Mouse (Mus musculus): ENCODE measurements around the gene Pagr1b. TPM values are rescaled to one million over a fixed set of nuclear protein-coding genes. Genes with fewer than 3 reads are reported as not detected.

Gene Pagr1b
- polyA plus RNA-seq, 1 experiment from 2014 or later: 0.38 TPM

GRCm38 (mm10) chr7:127023896-127024690 lies 7.8 kb upstream of the Pagr1b start:
- peaks cover 47% of the 10 kb centered on the region for H3K36me3 ChIP-seq (replicated peaks)
- 23% methylated on average over 19 of the region's 19 CpGs for WGBS
- H3K4me2 ChIP-seq: peak overlapping the region; percentile 90
- no peak for ATAC-seq (ENCODE audit: low FRiP score)
- no peaks in the 10 kb centered on the region for H3K27me3 ChIP-seq
- H3K4me1 ChIP-seq: peaks cover 69% of the 10 kb centered on the region
- peak overlapping the region; percentile 100 for H3K9ac ChIP-seq
- H3K9me3 ChIP-seq: no peaks in the 10 kb centered on the region
- H3K4me3 ChIP-seq (replicated peaks): peak overlapping the region; percentile 98
- peak overlapping the region; percentile 100 for H3K27ac ChIP-seq

- Histone ChIP-seq H3K4me1 (peaks cover 76% of the 10 kb centered on the region), H3K4me2 (peak overlapping the region; percentile 90), H3K9ac (peak overlapping the region; percentile 100), H3K36me3 (replicated peaks) (peaks cover 39% of the 10 kb centered on the region), H3K4me3 (replicated peaks) (peak overlapping the region; percentile 98), H3K9me3 (no peaks in the 10 kb centered on the region), H3K27me3 (no peaks in the 10 kb centered on the region), H3K27ac (peak overlapping the region; percentile 100)
- ATAC-seq (ENCODE audit: low FRiP score): no peak
- 73% methylated on average over 13 of the region's 13 CpGs for WGBS
These were observed 7.0 kb upstream of the Pagr1b start for GRCm38 (mm10) chr7:127023272-127023691.

GRCm38 (mm10) chr7:127022528-127023271 lies 6.4 kb upstream of the Pagr1b start:
- Histone ChIP-seq H3K27me3 (no peaks in the 10 kb centered on the region), H3K4me2 (peak overlapping the region; percentile 90), H3K4me1 (peaks cover 76% of the 10 kb centered on the region), H3K27ac (peak overlapping the region; percentile 100), H3K9ac (peak overlapping the region; percentile 100), H3K9me3 (no peaks in the 10 kb centered on the region), H3K36me3 (replicated peaks) (peaks cover 33% of the 10 kb centered on the region), H3K4me3 (replicated peaks) (peak overlapping the region; percentile 98)
- no peak for ATAC-seq (ENCODE audit: low FRiP score)
- 76% methylated on average over 7 of the region's 7 CpGs for WGBS

GRCm38 (mm10) chr7:127021563-127022527 lies 5.6 kb upstream of the Pagr1b start:
- ATAC-seq (ENCODE audit: low FRiP score): no peak
- H3K4me1 ChIP-seq: peaks cover 77% of the 10 kb centered on the region
- H3K36me3 ChIP-seq (replicated peaks): peaks cover 33% of the 10 kb centered on the region
- no peaks in the 10 kb centered on the region for H3K9me3 ChIP-seq
- WGBS: 33% methylated on average over 5 of the region's 5 CpGs
- H3K27ac ChIP-seq: peak overlapping the region; percentile 100
- peak overlapping the region; percentile 100 for H3K9ac ChIP-seq
- H3K4me2 ChIP-seq: peak overlapping the region; percentile 90
- H3K27me3 ChIP-seq: no peaks in the 10 kb centered on the region
- H3K4me3 ChIP-seq (replicated peaks): peak overlapping the region; percentile 98

GRCm38 (mm10) chr7:127020901-127021562 lies 4.7 kb upstream of the Pagr1b start, which contains the start of the genes Gm42742 and Prrt2:
Gm42742 (minus strand) TSS chr7:127021097.
Prrt2 (minus strand) TSS chr7:127021211.
- Histone ChIP-seq H3K27ac (peak within 1 kb of the TSS; percentile 100), H3K9ac (peak within 1 kb of the TSS; percentile 100), H3K4me3 (replicated peaks) (peak within 1 kb of the TSS; percentile 48), H3K27me3 (no peaks in the 10 kb centered on the region), H3K9me3 (no peaks in the 10 kb centered on the region), H3K4me1 (peaks cover 78% of the 10 kb centered on the region), H3K4me2 (peak within 1 kb of the TSS; percentile 90), H3K36me3 (replicated peaks) (peaks cover 33% of the 10 kb centered on the region)
- ATAC-seq (ENCODE audit: low FRiP score): peak; percentile 15; the same call in 1 of the 2 replicates
- under 1% methylated on average over 37 of the region's 37 CpGs for WGBS

GRCm38 (mm10) chr7:127020491-127020890 lies 4.2 kb upstream of the Pagr1b start:
- no peak for ATAC-seq (ENCODE audit: low FRiP score)
- Histone ChIP-seq H3K36me3 (replicated peaks) (peaks cover 37% of the 10 kb centered on the region), H3K27me3 (no peaks in the 10 kb centered on the region), H3K27ac (peak overlapping the region; percentile 100), H3K9ac (peak overlapping the region; percentile 72), H3K4me3 (replicated peaks) (peak overlapping the region; percentile 48), H3K4me2 (peak overlapping the region; percentile 90), H3K9me3 (no peaks in the 10 kb centered on the region), H3K4me1 (peaks cover 84% of the 10 kb centered on the region)
- 23% methylated on average over 5 of the region's 5 CpGs for WGBS

- Histone ChIP-seq H3K4me1 (peaks cover 87% of the 10 kb centered on the region), H3K36me3 (replicated peaks) (peaks cover 41% of the 10 kb centered on the region), H3K9me3 (no peaks in the 10 kb centered on the region), H3K9ac (peak overlapping the region; percentile 72), H3K27ac (peak overlapping the region; percentile 100), H3K4me3 (replicated peaks) (peak overlapping the region; percentile 48), H3K4me2 (peak overlapping the region; percentile 90), H3K27me3 (no peaks in the 10 kb centered on the region)
- no peak for ATAC-seq (ENCODE audit: low FRiP score)
- WGBS: 59% methylated on average over 3 of the region's 3 CpGs
These were observed 3.7 kb upstream of the Pagr1b start for GRCm38 (mm10) chr7:127020031-127020430.

GRCm38 (mm10) chr7:127019306-127019960 lies 3.1 kb upstream of the Pagr1b start:
- Histone ChIP-seq H3K27me3 (no peaks in the 10 kb centered on the region), H3K4me2 (peak overlapping the region; percentile 90), H3K4me1 (peaks cover 87% of the 10 kb centered on the region), H3K4me3 (replicated peaks) (peak overlapping the region; percentile 48), H3K9me3 (no peaks in the 10 kb centered on the region), H3K27ac (peak overlapping the region; percentile 100), H3K9ac (peak overlapping the region; percentile 72), H3K36me3 (replicated peaks) (peaks cover 43% of the 10 kb centered on the region)
- no peak for ATAC-seq (ENCODE audit: low FRiP score)
- WGBS: 83% methylated on average over 13 of the region's 14 CpGs

GRCm38 (mm10) chr7:127018416-127019305 lies 2.4 kb upstream of the Pagr1b start:
- Histone ChIP-seq H3K4me3 (replicated peaks) (no peak overlapping the region), H3K36me3 (replicated peaks) (peaks cover 43% of the 10 kb centered on the region), H3K27ac (peak overlapping the region; percentile 43; the same call in 1 of the 2 replicates), H3K27me3 (no peaks in the 10 kb centered on the region), H3K9me3 (no peaks in the 10 kb centered on the region), H3K4me1 (peaks cover 85% of the 10 kb centered on the region), H3K4me2 (peak overlapping the region; percentile 90), H3K9ac (peak overlapping the region; percentile 47)
- 90% methylated on average over 15 of the region's 15 CpGs for WGBS
- ATAC-seq (ENCODE audit: low FRiP score): no peak

- Histone ChIP-seq H3K9ac (peak overlapping the region; percentile 47; the same call in 1 of the 2 replicates), H3K27ac (peak overlapping the region; percentile 96), H3K4me3 (replicated peaks) (no peak overlapping the region), H3K4me1 (peaks cover 78% of the 10 kb centered on the region), H3K36me3 (replicated peaks) (peaks cover 43% of the 10 kb centered on the region), H3K9me3 (no peaks in the 10 kb centered on the region), H3K27me3 (no peaks in the 10 kb centered on the region), H3K4me2 (peak overlapping the region; percentile 90)
- no peak for ATAC-seq (ENCODE audit: low FRiP score)
- WGBS: 64% methylated on average over 6 of the region's 6 CpGs
These were observed 1.7 kb upstream of the Pagr1b start for GRCm38 (mm10) chr7:127017950-127018345.

Measured in forebrain, embryonic 12.5 days (tissue).